Mouse (Mus musculus): ENCODE measurements around the gene Olfr459.
A peak's percentile ranks its signal among the peaks of the same experiment; 100 is the strongest.

Olfr459 gene

DNA sequence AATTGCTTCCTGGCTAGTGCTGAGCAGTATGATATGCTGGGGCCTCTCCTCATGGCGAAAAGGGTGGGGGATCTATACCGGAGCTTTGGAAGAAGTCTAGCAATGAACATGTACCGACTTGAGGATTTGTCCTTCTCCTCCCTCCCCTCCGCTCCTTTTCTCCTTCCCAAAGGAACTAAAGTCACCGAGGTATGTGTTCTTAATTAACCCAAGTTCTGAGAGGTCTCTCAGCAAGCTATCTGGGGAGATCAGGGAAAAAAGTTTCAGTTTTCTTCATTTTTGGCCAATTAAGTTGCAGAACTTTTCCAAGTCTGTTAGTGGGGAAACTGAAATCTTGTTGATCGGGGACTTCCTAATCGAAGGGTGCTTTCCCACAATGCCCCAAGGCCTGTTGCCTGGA lies at the start of gene Olfr459:
Gene Olfr459, minus strand, starts transcription at position 101 of the 400 bp plus-strand sequence.
- DNase-seq (ENCODE audit: low read depth, low spot score), result no peak
- Histone ChIP-seq H3K36me3 (ENCODE audit: control insufficient read depth, insufficient read depth, low read length, poor library complexity, severe bottlenecking) (no peaks in the 10 kb centered on the region), H3K27me3 (ENCODE audit: control insufficient read depth, insufficient read depth, low read length, poor library complexity, severe bottlenecking) (no peaks in the 10 kb centered on the region)

DNA sequence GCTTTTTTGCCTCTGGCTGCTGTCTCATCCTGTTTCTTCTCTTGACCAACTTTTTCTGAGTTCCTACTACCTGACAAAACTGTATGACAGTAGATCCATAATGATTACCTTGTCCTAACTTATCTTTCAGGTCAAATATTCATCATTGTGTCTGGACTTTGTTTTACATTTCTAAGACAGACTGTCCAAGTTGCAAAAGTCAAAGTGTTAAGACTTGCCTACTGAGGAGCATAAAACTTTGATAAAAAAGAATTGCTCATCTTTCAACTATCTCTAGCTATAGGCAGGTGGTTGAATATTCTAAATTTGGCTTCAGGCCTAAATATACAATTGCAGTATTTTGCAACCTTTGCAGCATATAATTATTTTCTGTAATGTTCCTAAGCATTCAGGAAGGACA lies 49.1 kb upstream of the Olfr459 start:
- DNase-seq (ENCODE audit: low read depth, low spot score), result no peak
- no peaks in the 10 kb centered on the region for H3K36me3 ChIP-seq (ENCODE audit: control insufficient read depth, insufficient read depth, low read length, poor library complexity, severe bottlenecking)
- no peaks in the 10 kb centered on the region for H3K27me3 ChIP-seq (ENCODE audit: control insufficient read depth, insufficient read depth, low read length, poor library complexity, severe bottlenecking)

DNA sequence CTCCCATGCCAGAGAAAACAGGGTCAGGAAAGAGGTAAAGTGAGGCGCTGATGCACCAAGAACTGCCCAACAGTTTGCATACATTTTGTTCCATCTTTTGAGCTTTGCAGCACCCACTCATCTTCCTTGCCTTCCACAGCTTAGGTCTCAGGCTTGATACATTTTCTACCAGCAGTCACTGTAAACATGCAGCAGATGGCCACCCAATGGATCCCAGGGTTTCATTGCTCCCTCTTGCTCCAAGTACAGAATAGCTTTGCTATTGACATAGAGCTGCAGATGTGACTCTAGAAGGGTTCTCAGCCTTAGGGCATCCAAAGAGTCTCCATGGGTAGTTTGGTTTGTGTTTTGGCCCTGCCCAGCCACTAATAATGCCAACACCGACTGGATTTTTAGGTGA lies 11.7 kb upstream of the Olfr459 start:
- Histone ChIP-seq H3K36me3 (ENCODE audit: control insufficient read depth, insufficient read depth, low read length, poor library complexity, severe bottlenecking) (no peaks in the 10 kb centered on the region), H3K27me3 (ENCODE audit: control insufficient read depth, insufficient read depth, low read length, poor library complexity, severe bottlenecking) (no peaks in the 10 kb centered on the region; the same call in 1 of the 2 replicates)
- DNase-seq (ENCODE audit: low read depth, low spot score), result no peak

DNA sequence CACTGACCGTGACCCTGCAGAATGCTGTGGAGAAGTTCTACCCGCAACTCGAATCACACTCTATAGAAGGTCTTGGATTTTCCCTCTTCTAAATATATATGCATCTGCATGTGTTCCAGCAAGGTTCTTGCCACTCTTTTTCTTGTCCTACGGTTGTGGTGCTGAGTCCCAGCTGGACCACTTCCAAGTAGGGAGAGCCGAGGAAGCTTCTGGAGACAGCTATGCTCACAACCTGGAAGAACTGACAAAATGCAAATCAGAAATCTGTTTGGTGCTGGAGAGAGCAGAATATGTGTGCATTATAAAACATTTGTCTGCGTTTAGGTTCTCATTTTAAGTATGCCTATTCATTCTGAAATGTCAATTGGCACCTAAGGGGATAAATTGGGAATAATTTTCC lies 744 bp upstream of the Olfr459 start:
- no peak for DNase-seq (ENCODE audit: low read depth, low spot score)
- Histone ChIP-seq H3K27me3 (ENCODE audit: control insufficient read depth, insufficient read depth, low read length, poor library complexity, severe bottlenecking) (no peaks in the 10 kb centered on the region), H3K36me3 (ENCODE audit: control insufficient read depth, insufficient read depth, low read length, poor library complexity, severe bottlenecking) (no peaks in the 10 kb centered on the region)

- H3K27me3 ChIP-seq (ENCODE audit: control insufficient read depth, insufficient read depth, low read length, poor library complexity, severe bottlenecking), result no peaks in the 10 kb centered on the region
- no peak for DNase-seq (ENCODE audit: low read depth, low spot score)
Measured at GRCm38 (mm10) chr6:41769872-41770271, 5.1 kb downstream of the Olfr459 start.

GRCm38 (mm10) chr6:41764306-41764705 lies 10.7 kb downstream of the Olfr459 start:
- no peak for DNase-seq (ENCODE audit: low read depth, low spot score)
- no peaks in the 10 kb centered on the region for H3K27me3 ChIP-seq (ENCODE audit: control insufficient read depth, insufficient read depth, low read length, poor library complexity, severe bottlenecking)
- no peaks in the 10 kb centered on the region for H3K36me3 ChIP-seq (ENCODE audit: control insufficient read depth, insufficient read depth, low read length, poor library complexity, severe bottlenecking)

More at GRCm38 (mm10) chr6:41769872-41770271, 5.1 kb downstream of the Olfr459 start:
- no peaks in the 10 kb centered on the region for H3K36me3 ChIP-seq (ENCODE audit: control insufficient read depth, insufficient read depth, low read length, poor library complexity, severe bottlenecking)

DNA sequence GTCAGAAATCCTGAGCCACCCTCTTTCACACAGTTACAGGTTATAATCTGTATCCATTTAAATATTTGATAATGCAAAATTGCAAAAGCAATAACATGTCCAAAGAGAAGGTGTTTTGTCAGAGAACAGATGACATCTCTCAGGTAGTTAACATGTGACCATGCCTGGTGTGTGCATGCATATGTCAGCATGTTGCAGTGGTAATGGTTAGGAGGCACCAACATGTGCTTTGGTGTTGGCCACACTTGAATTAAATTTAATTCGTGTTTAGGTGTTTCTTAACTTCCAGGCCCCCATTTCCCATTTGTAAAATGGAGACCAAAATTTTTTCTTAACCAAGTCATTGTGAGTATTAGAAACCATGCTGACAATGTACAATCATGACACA lies 12.6 kb downstream of the Olfr459 start:
- no peak for DNase-seq (ENCODE audit: low read depth, low spot score)
- H3K36me3 ChIP-seq (ENCODE audit: control insufficient read depth, insufficient read depth, low read length, poor library complexity, severe bottlenecking), result no peaks in the 10 kb centered on the region
- no peaks in the 10 kb centered on the region for H3K27me3 ChIP-seq (ENCODE audit: control insufficient read depth, insufficient read depth, low read length, poor library complexity, severe bottlenecking)

DNA sequence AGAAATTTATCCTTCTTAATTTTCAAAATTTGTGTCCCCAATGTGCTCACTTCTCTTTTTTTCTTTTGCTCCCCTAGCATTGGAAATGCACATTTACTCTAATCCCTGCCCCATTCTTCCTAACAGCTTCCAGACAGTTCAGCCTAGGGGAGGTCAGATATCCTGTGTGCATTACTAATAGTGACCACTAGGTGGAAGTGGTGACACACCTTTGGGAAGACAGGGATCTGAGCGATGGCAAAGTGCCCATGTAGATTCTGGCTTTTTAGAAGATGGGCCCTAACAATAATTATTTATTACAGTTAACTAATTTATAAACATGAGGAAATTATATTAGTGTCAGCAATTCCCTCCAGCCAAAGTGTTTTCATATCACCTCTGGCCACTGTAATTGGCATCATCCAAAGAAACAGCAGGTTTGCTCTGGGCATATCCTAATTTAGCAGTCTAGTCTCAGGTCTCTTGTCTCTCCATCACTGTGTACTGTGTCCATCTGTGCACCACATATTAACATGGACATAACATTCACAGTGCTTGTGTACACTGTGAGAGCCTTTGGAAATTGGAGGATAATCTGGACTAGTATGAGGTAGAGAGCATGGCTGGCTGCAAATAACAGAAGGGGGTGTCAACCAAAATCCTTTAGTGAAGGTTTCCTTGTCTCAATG lies 13.1 kb downstream of the Olfr459 start:
- DNase-seq (ENCODE audit: low read depth, low spot score), result peak; percentile 52
- H3K27me3 ChIP-seq (ENCODE audit: control insufficient read depth, insufficient read depth, low read length, poor library complexity, severe bottlenecking), result no peaks in the 10 kb centered on the region
- no peaks in the 10 kb centered on the region for H3K36me3 ChIP-seq (ENCODE audit: control insufficient read depth, insufficient read depth, low read length, poor library complexity, severe bottlenecking)

DNA sequence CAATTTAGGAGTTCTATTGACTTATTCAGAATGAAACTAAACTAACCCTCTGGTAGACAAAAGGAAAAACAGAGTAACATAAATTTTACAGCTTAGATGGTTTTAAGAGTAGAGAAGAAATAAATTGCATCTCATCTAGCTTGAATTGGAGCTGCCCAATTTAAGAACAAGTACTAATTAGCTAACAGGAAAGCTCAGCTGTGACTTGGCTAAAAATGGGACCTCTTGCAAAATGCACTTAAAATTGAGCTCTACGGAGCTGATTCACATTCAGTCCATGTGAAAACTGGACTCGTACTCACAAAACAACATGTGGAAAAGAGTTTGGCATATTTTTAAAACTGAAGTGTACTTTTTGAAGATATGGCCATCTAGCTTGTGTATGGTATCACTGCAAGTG lies 15.4 kb downstream of the Olfr459 start:
- DNase-seq (ENCODE audit: low read depth, low spot score), result no peak
- Histone ChIP-seq H3K36me3 (ENCODE audit: control insufficient read depth, insufficient read depth, low read length, poor library complexity, severe bottlenecking) (no peaks in the 10 kb centered on the region), H3K27me3 (ENCODE audit: control insufficient read depth, insufficient read depth, low read length, poor library complexity, severe bottlenecking) (no peaks in the 10 kb centered on the region)

DNA sequence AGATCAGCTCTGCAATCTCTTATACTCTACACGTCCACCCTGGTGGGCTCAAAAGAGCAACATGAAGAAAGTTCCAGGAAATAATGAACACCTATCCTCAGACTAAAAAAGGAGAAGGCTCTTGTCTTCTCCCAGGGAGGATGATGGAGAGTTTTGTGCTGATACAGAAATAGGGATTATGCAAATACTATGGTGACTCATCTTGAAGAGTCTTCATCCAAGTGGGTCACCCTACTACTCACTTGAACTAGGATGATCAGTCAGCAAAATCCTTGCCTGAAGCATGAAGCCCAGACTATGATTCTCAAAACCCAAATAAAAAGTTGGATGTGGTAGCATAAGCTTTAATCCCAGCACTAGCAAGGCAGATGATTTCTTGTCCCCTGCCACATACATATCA lies 16.6 kb downstream of the Olfr459 start:
- DNase-seq (ENCODE audit: low read depth, low spot score), result no peak

GRCm38 (mm10) chr6:41757199-41757598 lies 17.8 kb downstream of the Olfr459 start:
- Histone ChIP-seq H3K36me3 (ENCODE audit: control insufficient read depth, insufficient read depth, low read length, poor library complexity, severe bottlenecking) (no peaks in the 10 kb centered on the region), H3K27me3 (ENCODE audit: control insufficient read depth, insufficient read depth, low read length, poor library complexity, severe bottlenecking) (no peaks in the 10 kb centered on the region)
- DNase-seq (ENCODE audit: low read depth, low spot score), result no peak

More for the DNA sequence above, 16.6 kb downstream of the Olfr459 start:
- Histone ChIP-seq H3K27me3 (ENCODE audit: control insufficient read depth, insufficient read depth, low read length, poor library complexity, severe bottlenecking) (no peaks in the 10 kb centered on the region), H3K36me3 (ENCODE audit: control insufficient read depth, insufficient read depth, low read length, poor library complexity, severe bottlenecking) (no peaks in the 10 kb centered on the region)

DNA sequence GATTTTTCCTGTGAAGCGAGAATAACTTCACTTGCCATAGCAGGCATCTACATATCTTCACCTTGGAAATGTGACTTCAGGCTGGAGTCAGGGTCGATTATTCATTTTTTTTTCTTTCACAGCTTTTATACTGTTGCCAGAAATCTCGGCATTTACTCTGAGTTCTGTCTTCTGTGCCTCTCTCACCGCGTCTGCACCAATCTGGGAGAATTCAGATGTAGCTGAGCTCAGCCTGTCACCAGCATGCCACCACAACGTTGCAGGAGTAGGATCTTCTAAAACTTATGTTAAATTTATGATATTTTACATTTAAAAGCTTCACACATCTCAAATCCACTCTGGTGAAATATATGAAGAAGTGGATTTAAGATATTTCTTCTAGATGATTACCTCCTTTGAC lies 20.4 kb downstream of the Olfr459 start:
- DNase-seq (ENCODE audit: low read depth, low spot score), result no peak
- Histone ChIP-seq H3K27me3 (ENCODE audit: control insufficient read depth, insufficient read depth, low read length, poor library complexity, severe bottlenecking) (no peaks in the 10 kb centered on the region), H3K36me3 (ENCODE audit: control insufficient read depth, insufficient read depth, low read length, poor library complexity, severe bottlenecking) (no peaks in the 10 kb centered on the region)

- H3K27me3 ChIP-seq (ENCODE audit: control insufficient read depth, insufficient read depth, low read length, poor library complexity, severe bottlenecking), result no peaks in the 10 kb centered on the region
- no peaks in the 10 kb centered on the region for H3K36me3 ChIP-seq (ENCODE audit: control insufficient read depth, insufficient read depth, low read length, poor library complexity, severe bottlenecking)
- DNase-seq (ENCODE audit: low read depth, low spot score), result no peak
Measured at GRCm38 (mm10) chr6:41744664-41745392, 30.1 kb downstream of the Olfr459 start.

GRCm38 (mm10) chr6:41741101-41741500 lies 33.9 kb downstream of the Olfr459 start:
- DNase-seq (ENCODE audit: low read depth, low spot score), result no peak
- Histone ChIP-seq H3K27me3 (ENCODE audit: control insufficient read depth, insufficient read depth, low read length, poor library complexity, severe bottlenecking) (no peaks in the 10 kb centered on the region), H3K36me3 (ENCODE audit: control insufficient read depth, insufficient read depth, low read length, poor library complexity, severe bottlenecking) (no peaks in the 10 kb centered on the region)

DNA sequence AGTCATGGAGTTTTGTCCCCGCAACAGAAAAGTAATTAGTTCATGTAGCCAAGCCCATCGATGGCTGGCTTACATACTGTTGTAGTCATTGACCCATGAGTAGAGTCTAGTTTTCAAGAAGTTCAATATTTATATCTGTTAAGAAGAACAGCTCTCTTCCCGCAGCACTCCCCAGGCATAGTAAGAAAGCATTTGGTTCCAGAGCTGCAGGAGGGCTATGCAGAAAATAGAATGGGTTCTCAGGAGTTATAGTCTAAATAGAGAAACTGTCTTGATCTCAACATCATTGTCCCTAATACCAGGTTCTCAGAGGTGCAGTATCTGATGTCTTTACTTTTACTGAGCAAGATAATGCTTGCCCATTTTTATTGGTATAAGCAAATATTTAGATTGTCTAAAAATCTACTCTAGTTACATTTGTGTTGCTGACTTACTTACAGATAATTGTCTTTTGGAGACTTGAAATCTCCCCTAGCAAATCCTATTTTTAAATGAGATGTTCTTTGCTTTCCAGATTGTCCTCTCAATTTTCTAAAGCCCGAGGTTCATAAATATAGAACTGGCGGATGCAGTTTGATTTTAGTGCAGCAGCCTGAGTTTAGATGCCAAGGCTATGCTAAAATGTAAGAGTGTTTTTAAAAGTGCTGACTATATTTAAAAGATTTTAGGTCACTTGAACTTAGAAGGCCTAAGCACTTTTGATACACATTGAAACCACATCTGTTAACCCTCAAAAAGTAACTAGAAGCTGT lies 40.1 kb downstream of the Olfr459 start:
- no peak for DNase-seq (ENCODE audit: low read depth, low spot score)
- Histone ChIP-seq H3K27me3 (ENCODE audit: control insufficient read depth, insufficient read depth, low read length, poor library complexity, severe bottlenecking) (no peaks in the 10 kb centered on the region), H3K36me3 (ENCODE audit: control insufficient read depth, insufficient read depth, low read length, poor library complexity, severe bottlenecking) (no peaks in the 10 kb centered on the region)

All from splenic B cell, adult 2 months (primary cell).